ENCODE assay signal across 15 mouse cellular contexts in genomic region chr15:49885947-49886346, GRCm38 (mm10).
"Had no signal": no experiment of that assay in that cellular context is flagged by ENCODE, and none has a peak within 500 bp of the region (broad histone marks: within the 10 kb centered on the region; RNA-seq: fewer than 3 reads in every experiment).

No protein-coding gene starts in this region.

- H3K9me3 ChIP-seq: liver, embryonic 15.5 days; lung, embryonic 15.5 days; megakaryocyte, embryonic 14.5 days; midbrain, embryonic 12.5 days; neural tube, embryonic 12.5 days had no signal

- ATAC-seq: liver, postnatal 0 days; lung, postnatal 0 days had no signal

- H3K27me3 ChIP-seq: liver, embryonic 15.5 days; lung, embryonic 15.5 days; megakaryocyte, embryonic 14.5 days; midbrain, embryonic 12.5 days; neural tube, embryonic 12.5 days had no signal

- H3K4me2 ChIP-seq: liver, embryonic 15.5 days; lung, embryonic 15.5 days; midbrain, embryonic 12.5 days; neural tube, embryonic 12.5 days had no signal

- DNase-seq: liver, postnatal 0 days; lung, adult 2 months; lung, postnatal 14 days; lung, postnatal 36 days; right cerebral cortex, postnatal 14 days; thymus, adult 2 months; thymus, postnatal 25 days; thymus, postnatal 4 days had no signal

- H3K36me3 ChIP-seq: liver, embryonic 15.5 days; lung, embryonic 15.5 days; midbrain, embryonic 12.5 days; neural tube, embryonic 12.5 days had no signal

- H3K4me3 ChIP-seq: liver, embryonic 15.5 days; lung, embryonic 15.5 days; megakaryocyte, embryonic 14.5 days; midbrain, embryonic 12.5 days; neural tube, embryonic 12.5 days had no signal

- H3K4me1 ChIP-seq: liver, embryonic 15.5 days; lung, embryonic 15.5 days; megakaryocyte, embryonic 14.5 days; midbrain, embryonic 12.5 days; neural tube, embryonic 12.5 days had no signal

- H3K9ac ChIP-seq: liver, embryonic 15.5 days; liver, postnatal 0 days; lung, embryonic 15.5 days; midbrain, embryonic 12.5 days; neural tube, embryonic 12.5 days had no signal

- H3K27ac ChIP-seq: liver, embryonic 15.5 days; lung, embryonic 15.5 days; macrophage; midbrain, embryonic 12.5 days; neural tube, embryonic 12.5 days had no signal
